Mouse (Mus musculus) neural tube, embryonic 11.5 days (tissue): ENCODE measurements around the gene Fgr. TPM values are rescaled to one million over a fixed set of nuclear protein-coding genes. Genes with fewer than 3 reads are reported as not detected.

Experiments used
- ATAC-seq: fragments of 200-750 bp; cut with Nextera tagmentation; 2 replicates; pipeline ENCODE4 v1.8.0; 2017; ENCODE audit warnings: moderate number of reproducible peaks, mild to moderate bottlenecking, moderate TSS enrichment, moderate library complexity; ENCODE audit not compliant: insufficient read depth, low FRiP score, low TSS enrichment
- DNase-seq: peaks from one replicate; pipeline ENCODE4 v3.0.0-alpha.2; 2015; ENCODE audit warnings: low spot score
- H3K27ac ChIP-seq: fragments of 300-500 bp; sonication (generic); 2 replicates; pipeline ENCODE4 v1.5.1; 2014; ENCODE audit warnings: low read depth, mild to moderate bottlenecking, low read length
- H3K27me3 ChIP-seq: fragments of 300-500 bp; sonication (generic); 2 replicates; pipeline ENCODE4 v1.6.1; 2014; ENCODE audit warnings: mild to moderate bottlenecking, low read length, mixed read lengths; ENCODE audit not compliant: control insufficient read depth, insufficient read depth
- H3K36me3 ChIP-seq: fragments of 300-500 bp; sonication (generic); 2 replicates; pipeline ENCODE4 v1.6.1; 2014; ENCODE audit warnings: mild to moderate bottlenecking, low read length, moderate library complexity, mixed read lengths; ENCODE audit not compliant: control insufficient read depth, insufficient read depth
- H3K4me1 ChIP-seq: fragments of 300-500 bp; sonication (generic); 2 replicates; pipeline ENCODE4 v1.6.1; 2014; ENCODE audit warnings: low read length, mixed read lengths; ENCODE audit not compliant: control insufficient read depth, insufficient read depth
- H3K4me2 ChIP-seq: fragments of 300-500 bp; sonication (generic); 2 replicates; pipeline ENCODE4 v1.6.1; 2014; ENCODE audit warnings: low read depth, mild to moderate bottlenecking, moderate library complexity
- H3K4me3 ChIP-seq: fragments of 300-500 bp; sonication (generic); 2 replicates; pipeline ENCODE4 v1.5.1; 2014; ENCODE audit warnings: low read depth, low read length
- H3K9ac ChIP-seq: fragments of 300-500 bp; sonication (generic); 2 replicates; pipeline ENCODE4 v1.6.1; 2014; ENCODE audit warnings: mild to moderate bottlenecking, low read length
- H3K9me3 ChIP-seq: fragments of 300-500 bp; sonication (generic); 2 replicates; pipeline ENCODE4 v1.6.1; 2016; ENCODE audit warnings: low read length; ENCODE audit not compliant: control insufficient read depth
- WGBS: fragments of 180-500 bp; shearing (Covaris S2); extraction: QIAGEN DNeasy Blood & Tissue Kit; methylation state at CpG from one replicate; pipeline ENCODE4 v1.1.7; 2014; 5-methylcytosine and 5-hydroxymethylcytosine counted together
- polyA plus RNA-seq: library from polyadenylated mRNA; unstranded; fragments of >200 nt; fragmentation: Nextera tagmentation; extraction: Ambion mirVana; gene quantifications from 2 replicates; pipeline ENCODE4 v1.2.1, GENCODE M21; 2014

Fgr gene
- polyA plus RNA-seq, 1 experiment from 2014 or later, result 0.24 TPM

DNA sequence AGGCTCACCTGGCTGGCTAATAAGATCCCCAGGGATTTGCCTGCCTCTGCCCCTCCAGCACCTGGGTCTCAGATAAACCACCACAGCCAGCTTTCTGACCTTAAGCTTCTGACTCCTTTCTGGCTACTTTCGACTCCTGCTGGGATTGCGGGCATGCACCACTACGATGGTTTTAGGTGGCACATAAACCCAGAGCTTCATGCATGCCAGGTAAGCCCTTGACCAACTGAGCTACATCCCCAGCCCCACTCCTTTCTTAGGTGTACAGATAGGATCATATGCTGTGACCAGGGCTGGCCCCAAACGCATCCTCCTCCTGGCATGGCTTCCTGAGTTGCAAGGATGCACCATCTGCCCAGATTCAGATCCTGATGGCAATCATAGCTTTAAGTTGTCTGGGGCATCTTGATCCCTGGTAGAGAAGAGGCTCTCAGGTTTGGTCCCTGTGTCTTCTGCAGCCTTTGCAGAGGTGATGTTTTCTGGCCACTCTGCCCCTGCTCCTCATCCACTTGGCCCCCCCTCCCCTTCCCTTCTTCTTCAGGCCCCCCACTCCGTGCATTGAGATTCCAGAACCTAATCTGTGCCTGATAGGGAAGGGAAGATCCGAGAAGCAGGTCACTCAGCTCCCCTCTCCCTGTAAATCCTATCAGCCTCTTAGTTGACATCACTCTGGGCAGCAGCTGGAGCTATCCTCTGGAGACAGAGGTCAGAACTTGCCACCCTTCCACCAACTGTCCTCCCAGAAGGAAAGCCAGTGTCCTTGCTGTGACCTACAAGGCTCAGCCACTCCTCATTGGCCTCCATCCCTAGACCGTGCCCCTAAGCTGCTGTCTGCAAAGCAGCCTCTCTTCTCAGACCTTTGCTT lies 19.1 kb upstream of the Fgr start:
- Histone ChIP-seq H3K4me2 (no peak overlapping the region), H3K9me3 (no peaks in the 10 kb centered on the region), H3K9ac (no peak overlapping the region), H3K4me3 (no peak overlapping the region), H3K4me1 (peaks cover 13% of the 10 kb centered on the region; the same call in 1 of the 2 replicates), H3K27me3 (no peaks in the 10 kb centered on the region), H3K36me3 (no peaks in the 10 kb centered on the region), H3K27ac (no peak overlapping the region)
- WGBS, result 73% methylated on average over 7 of the region's 7 CpGs
- ATAC-seq (no peak), DNase-seq (peak; percentile 13)

DNA sequence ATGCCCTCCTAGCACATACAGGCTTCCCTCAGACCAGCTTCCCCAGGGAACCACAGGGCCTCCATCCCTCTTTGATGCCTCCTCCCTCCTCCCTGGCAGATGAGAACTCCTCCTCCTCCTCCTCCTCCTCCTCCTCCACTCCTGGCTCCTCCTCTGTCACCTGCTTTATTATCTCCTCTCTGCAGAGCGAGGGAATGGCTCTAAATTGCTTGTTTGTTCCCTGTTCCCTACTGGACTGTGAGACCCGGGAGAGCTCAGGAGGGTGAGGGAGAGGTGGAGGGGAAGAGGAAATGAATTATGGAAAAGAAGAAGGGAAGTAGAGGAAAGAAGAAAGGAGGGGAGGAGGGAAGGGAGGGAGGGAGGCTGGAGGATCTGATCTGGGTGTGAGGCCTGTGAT lies 18.5 kb upstream of the Fgr start:
- H3K27me3 ChIP-seq, result no peaks in the 10 kb centered on the region

DNA sequence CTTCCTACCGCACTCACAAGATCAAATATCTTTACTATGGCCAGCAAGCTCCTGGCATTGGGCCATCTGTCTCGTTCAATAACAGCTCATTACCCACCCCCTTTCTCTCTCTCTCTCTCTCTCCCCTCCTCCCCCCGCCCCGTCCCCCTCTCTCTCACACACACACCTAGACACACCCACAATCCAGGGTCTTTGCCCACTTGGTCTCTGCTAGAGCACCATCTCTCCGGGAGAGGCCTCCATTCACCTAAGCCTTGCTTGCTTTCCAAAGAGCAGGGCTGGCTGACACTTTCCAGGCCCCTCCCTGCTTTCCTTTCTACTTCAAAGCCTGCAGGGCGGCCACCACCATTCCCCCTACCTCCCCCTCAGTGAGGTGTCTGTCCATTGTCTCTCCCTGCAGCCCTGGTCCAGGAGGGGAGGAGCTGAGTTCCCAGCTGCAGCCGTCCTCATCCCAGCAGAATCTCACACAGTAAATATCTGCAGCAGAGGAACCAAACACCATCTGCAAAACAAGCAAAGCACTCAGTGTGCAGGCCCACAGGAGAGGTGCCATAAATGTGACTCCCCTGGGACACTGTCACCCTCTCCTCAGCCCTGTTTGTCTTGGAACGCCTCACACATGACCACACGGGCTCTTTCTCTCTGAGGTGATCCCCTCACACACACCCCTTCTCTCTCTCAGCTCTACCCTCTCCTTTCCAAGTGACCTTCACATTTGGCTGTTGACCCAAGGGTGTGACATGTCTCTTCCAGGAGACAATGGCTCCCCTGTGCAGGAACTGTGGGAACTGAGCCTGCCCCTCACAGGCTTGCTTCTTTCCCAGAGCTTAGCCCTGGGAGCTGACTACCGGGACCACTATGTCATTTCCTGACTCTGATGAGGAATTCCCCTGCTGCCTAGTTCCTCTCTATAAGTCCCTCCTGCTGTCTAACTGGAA lies 14.9 kb upstream of the Fgr start:
- Histone ChIP-seq H3K36me3 (no peaks in the 10 kb centered on the region), H3K9me3 (no peaks in the 10 kb centered on the region), H3K9ac (0 out of 2 replicates have a peak overlapping the region, but pooled peaks have one; percentile 23), H3K4me3 (no peak overlapping the region), H3K27me3 (no peaks in the 10 kb centered on the region), H3K27ac (peak overlapping the region; percentile 81), H3K4me1 (peaks cover 28% of the 10 kb centered on the region; the same call in 1 of the 2 replicates), H3K4me2 (no peak overlapping the region)
- DNase-seq (peak; percentile 64), ATAC-seq (0 out of 2 replicates have a peak, but pooled peaks have one; percentile 53)
- 1% methylated on average over 10 of the region's 10 CpGs for WGBS

More for the DNA sequence above, 18.5 kb upstream of the Fgr start:
- no peaks in the 10 kb centered on the region for H3K9me3 ChIP-seq
- peaks cover 17% of the 10 kb centered on the region; the same call in 1 of the 2 replicates for H3K4me1 ChIP-seq
- DNase-seq, result no peak
- 16% methylated on average over 2 of the region's 2 CpGs for WGBS
- no peak overlapping the region for H3K4me3 ChIP-seq
- H3K36me3 ChIP-seq, result no peaks in the 10 kb centered on the region
- H3K9ac ChIP-seq, result no peak overlapping the region
- H3K27ac ChIP-seq, result no peak overlapping the region
- ATAC-seq, result no peak
- no peak overlapping the region for H3K4me2 ChIP-seq

GRCm38 (mm10) chr4:132959679-132960045 lies 14.2 kb upstream of the Fgr start:
- no peak overlapping the region for H3K4me3 ChIP-seq
- peak overlapping the region; percentile 81; the same call in 1 of the 2 replicates for H3K27ac ChIP-seq
- no peaks in the 10 kb centered on the region for H3K9me3 ChIP-seq
- no peak for ATAC-seq
- 38% methylated on average over 3 of the region's 3 CpGs for WGBS
- no peak overlapping the region for H3K4me2 ChIP-seq
- no peaks in the 10 kb centered on the region for H3K36me3 ChIP-seq
- H3K9ac ChIP-seq, result no peak overlapping the region
- no peaks in the 10 kb centered on the region for H3K27me3 ChIP-seq
- peaks cover 28% of the 10 kb centered on the region; the same call in 1 of the 2 replicates for H3K4me1 ChIP-seq
- no peak for DNase-seq

- H3K4me2 ChIP-seq, result no peak overlapping the region
- H3K27ac ChIP-seq, result peak overlapping the region; percentile 31; the same call in 1 of the 2 replicates
- whole genome bisulfite sequencing, result 69% methylated on average over 5 of the region's 5 CpGs
- H3K36me3 ChIP-seq, result no peaks in the 10 kb centered on the region
- peaks cover 30% of the 10 kb centered on the region; the same call in 1 of the 2 replicates for H3K4me1 ChIP-seq
- ATAC-seq, result no peak
- no peak overlapping the region for H3K9ac ChIP-seq
- H3K27me3 ChIP-seq, result no peaks in the 10 kb centered on the region
- no peak overlapping the region for H3K4me3 ChIP-seq
- no peaks in the 10 kb centered on the region for H3K9me3 ChIP-seq
- no peak for DNase-seq
Measured at GRCm38 (mm10) chr4:132960313-132960712, 13.6 kb upstream of the Fgr start.

- Histone ChIP-seq H3K4me3 (no peak overlapping the region), H3K9ac (no peak overlapping the region), H3K27ac (peak overlapping the region; percentile 31; the same call in 1 of the 2 replicates), H3K27me3 (no peaks in the 10 kb centered on the region), H3K9me3 (no peaks in the 10 kb centered on the region), H3K4me1 (peaks cover 30% of the 10 kb centered on the region; the same call in 1 of the 2 replicates), H3K4me2 (no peak overlapping the region), H3K36me3 (no peaks in the 10 kb centered on the region)
- DNase-seq, result peak; percentile 6
- WGBS, result 76% methylated on average over 13 of the region's 13 CpGs
- no peak for ATAC-seq
Measured at GRCm38 (mm10) chr4:132960864-132961639, 12.8 kb upstream of the Fgr start.

DNA sequence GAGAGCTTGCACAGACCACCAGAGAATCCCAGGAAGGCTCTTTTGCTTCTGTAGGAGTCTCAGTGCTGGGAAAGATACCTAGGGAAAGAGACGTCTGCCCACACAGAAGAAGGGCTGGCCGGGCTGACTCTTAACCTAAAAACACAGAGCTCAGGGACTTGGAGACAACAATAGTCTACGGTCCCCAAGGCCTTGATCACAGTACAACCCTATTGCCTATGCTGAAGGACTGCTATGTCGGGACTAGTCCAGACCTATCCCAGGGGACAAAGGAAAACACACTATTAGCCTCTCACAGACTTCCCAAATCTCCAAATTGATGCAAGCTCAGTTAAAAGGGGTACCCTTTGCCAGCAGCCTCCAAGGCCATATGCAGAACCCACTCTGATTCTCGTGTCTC lies 12.0 kb upstream of the Fgr start:
- DNase-seq, result peak; percentile 5
- no peak overlapping the region for H3K4me3 ChIP-seq
- ATAC-seq, result no peak
- no peaks in the 10 kb centered on the region for H3K36me3 ChIP-seq
- H3K27me3 ChIP-seq, result no peaks in the 10 kb centered on the region
- WGBS, result 72% methylated on average over 5 of the region's 5 CpGs
- H3K4me1 ChIP-seq, result peaks cover 30% of the 10 kb centered on the region; the same call in 1 of the 2 replicates
- H3K27ac ChIP-seq, result no peak overlapping the region
- no peak overlapping the region for H3K9ac ChIP-seq
- no peaks in the 10 kb centered on the region for H3K9me3 ChIP-seq
- H3K4me2 ChIP-seq, result no peak overlapping the region

DNA sequence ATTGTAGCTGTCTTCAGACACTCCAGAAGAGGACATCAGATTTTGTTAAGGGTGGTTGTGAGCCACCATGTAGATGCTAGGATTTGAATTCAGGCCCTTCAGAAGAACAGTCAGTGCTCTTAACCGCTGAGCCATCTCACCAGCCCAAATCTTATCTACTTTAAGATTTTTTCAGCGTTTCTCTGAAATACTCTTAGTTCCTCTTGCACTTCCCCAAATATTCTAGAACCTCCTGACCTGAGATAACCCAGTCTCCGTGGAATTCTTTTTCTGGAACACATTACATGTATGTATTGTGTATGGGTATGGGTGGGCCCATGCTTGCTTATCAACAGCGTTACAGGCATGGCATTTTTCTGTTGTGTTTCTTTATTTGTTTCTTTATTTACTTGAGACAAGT lies 11.3 kb upstream of the Fgr start:
- no peak overlapping the region for H3K4me2 ChIP-seq
- WGBS, result 92% methylated on average over 4 of the region's 4 CpGs
- H3K27ac ChIP-seq, result no peak overlapping the region

More for the DNA sequence above, 11.3 kb upstream of the Fgr start:
- H3K4me1 ChIP-seq, result peaks cover 30% of the 10 kb centered on the region; the same call in 1 of the 2 replicates
- H3K4me3 ChIP-seq, result no peak overlapping the region
- ATAC-seq (no peak), DNase-seq (no peak)
- H3K36me3 ChIP-seq, result no peaks in the 10 kb centered on the region
- H3K9me3 ChIP-seq, result no peaks in the 10 kb centered on the region
- H3K27me3 ChIP-seq, result no peaks in the 10 kb centered on the region
- no peak overlapping the region for H3K9ac ChIP-seq
